Mouse (Mus musculus) right cerebral cortex, adult 18-20 months (tissue): ENCODE results near the gene Efcab5.
"Not testable (repeated sequence)": the region's sequence is repeated elsewhere in the genome, so short reads cannot be mapped to it uniquely, and the experiment has no call there.

ENCODE experiments used
- DNase-seq: peaks from one replicate; pipeline ENCODE4 v3.0.0; 2022; ENCODE audit warnings: mixed read lengths

Gene Efcab5

GRCm38 (mm10) chr11:77094136-77094535, 94.6 kb downstream of the Efcab5 start:
- no peak for DNase-seq

- DNase-seq = no peak
Observed at GRCm38 (mm10) chr11:77093208-77093607, 95.6 kb downstream of the Efcab5 start.

- no peak for DNase-seq
Observed at GRCm38 (mm10) chr11:77089162-77089561, 99.6 kb downstream of the Efcab5 start.

- no peak for DNase-seq
Observed at GRCm38 (mm10) chr11:77087004-77087403, 101.8 kb downstream of the Efcab5 start.

- DNase-seq = no peak
Observed at GRCm38 (mm10) chr11:77084001-77084682, 104.6 kb downstream of the Efcab5 start.

- DNase-seq = no peak
Observed at GRCm38 (mm10) chr11:77079361-77079760, 109.4 kb downstream of the Efcab5 start.

- peak; percentile 94 for DNase-seq
Observed at GRCm38 (mm10) chr11:77078273-77079134, 110.3 kb downstream of the Efcab5 start, which contains the start of gene Nsrp1. Nsrp1 (minus strand) TSS chr11:77078435.

- no peak for DNase-seq
Observed at GRCm38 (mm10) chr11:77077792-77078191, 111.0 kb downstream of the Efcab5 start.

- DNase-seq = not testable (repeated sequence)
Observed at GRCm38 (mm10) chr11:77077331-77077730, 111.4 kb downstream of the Efcab5 start.

- no peak for DNase-seq
Observed at GRCm38 (mm10) chr11:77070721-77071120, 118.0 kb downstream of the Efcab5 start.

- no peak for DNase-seq
Observed at GRCm38 (mm10) chr11:77068825-77069224, 119.9 kb downstream of the Efcab5 start.

GRCm38 (mm10) chr11:77063406-77063805, 125.4 kb downstream of the Efcab5 start:
- DNase-seq = no peak

GRCm38 (mm10) chr11:77061951-77062350, 126.8 kb downstream of the Efcab5 start:
- no peak for DNase-seq

- DNase-seq = no peak
Observed at GRCm38 (mm10) chr11:77042816-77043215, 146.0 kb downstream of the Efcab5 start.

GRCm38 (mm10) chr11:77041891-77042290, 146.9 kb downstream of the Efcab5 start:
- no peak for DNase-seq
